Mouse (Mus musculus) olfactory bulb, adult 2 months (tissue): ENCODE measurements around the gene 2310030G06Rik.

Experiments
- CTCF ChIP-seq: fragments of 200-500 bp; IDR thresholded peaks from 2 replicates; pipeline ENCODE4 v1.5.1; 2012; ENCODE audit warnings: low read depth, mild to moderate bottlenecking, low read length, moderate library complexity; ENCODE audit not compliant: insufficient read depth
- POLR2A ChIP-seq: fragments of 200-500 bp; IDR thresholded peaks from 2 replicates; pipeline ENCODE4 v1.6.1; 2012; ENCODE audit warnings: mild to moderate bottlenecking, low read depth, low read length, moderate library complexity; ENCODE audit not compliant: insufficient read depth

- TF ChIP-seq CTCF (no peak), POLR2A (no peak)
These were observed 5.8 kb upstream of the 2310030G06Rik start, which contains the start of gene Hspb2 for GRCm38 (mm10) chr9:50752054-50752602.
